Mouse (Mus musculus): ENCODE data around the gene Il1r2.

DNA sequence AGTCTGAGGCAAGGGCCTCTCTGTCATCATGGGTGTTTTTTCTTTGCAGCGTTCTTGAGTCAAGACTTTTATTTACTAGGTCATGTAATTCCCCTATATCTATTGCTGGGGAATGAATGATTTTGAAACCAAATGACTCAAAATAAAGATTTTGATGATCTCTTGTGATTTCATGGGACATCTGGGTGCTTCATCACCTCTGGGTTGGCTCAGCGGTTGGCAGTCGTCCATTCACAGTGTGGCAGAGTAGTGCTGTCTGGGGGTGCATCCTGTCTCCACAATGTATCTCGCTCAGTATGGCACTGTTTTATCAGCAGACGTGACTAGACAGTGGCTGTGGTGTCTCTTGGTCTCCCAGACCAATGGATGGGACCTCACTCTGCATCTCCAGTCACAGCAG is 17.9 kb upstream of the Il1r2 start:
- TF ChIP-seq CTCF (IDR thresholded peaks at IDR 0.05; ENCODE audit: extremely low read depth, insufficient read depth, low read length): no peak
- no peak for TF ChIP-seq POLR2A (IDR thresholded peaks at IDR 0.05; ENCODE audit: extremely low read depth, insufficient read depth, low read length)

All from cortical plate, adult 2 months (tissue).